Mouse (Mus musculus) CH12.LX (cell line): Measurements from ENCODE around the gene Fam163b. TPM values are rescaled to one million over a fixed set of nuclear protein-coding genes. Genes with fewer than 3 reads are reported as not detected.

Experiments used
- DNase-seq: peaks from one replicate; pipeline ENCODE4 v3.0.0-alpha.2; 2013; ENCODE audit errors: extremely low read depth
- H3K27ac ChIP-seq: 2 replicates; pipeline ENCODE4 v1.5.1; 2012; ENCODE audit warnings: low read depth, mild to moderate bottlenecking, control low read depth, moderate library complexity; ENCODE audit not compliant: insufficient read depth
- H3K27me3 ChIP-seq: replicated peaks from 2 replicates; pipeline ENCODE3; 2012; ENCODE audit warnings: inconsistent platforms
- H3K36me3 ChIP-seq, 2 experiments: replicated peaks in 1 of 2; 2 replicates each; pipeline versions ENCODE3 to v1.6.1; 2012; ENCODE audit warnings: inconsistent platforms in 1 of 2, low read length in 1 of 2, mild to moderate bottlenecking in 1 of 2, mixed read lengths in 1 of 2, moderate library complexity in 1 of 2; ENCODE audit not compliant: control insufficient read depth in 1 of 2, insufficient read depth in 1 of 2
- H3K4me1 ChIP-seq, 2 experiments: 2 replicates each; pipeline ENCODE4 v1.6.1; 2012; ENCODE audit warnings: inconsistent platforms in 1 of 2, moderate library complexity in 1 of 2; ENCODE audit not compliant: insufficient read depth in 2 of 2, control insufficient read depth in 1 of 2
- H3K4me2 ChIP-seq: 2 replicates; pipeline ENCODE4 v1.6.1; 2012; ENCODE audit warnings: low read depth, mild to moderate bottlenecking, control low read depth; ENCODE audit not compliant: poor library complexity, insufficient read depth, severe bottlenecking
- H3K4me3 ChIP-seq, 3 experiments: fragments of 150-350 bp in 1 of 3; sonication (generic) in 1 of 3; replicated peaks in 1 of 3; 2 replicates each; pipeline versions ENCODE3 to v1.5.1; 2011 to 2012; ENCODE audit warnings: low read depth in 2 of 3, low read length in 2 of 3, mild to moderate bottlenecking in 2 of 3, moderate library complexity in 2 of 3, control low read depth in 1 of 3, improper control_type of control experiment in 1 of 3, inconsistent platforms in 1 of 3, mixed read lengths in 1 of 3; ENCODE audit not compliant: poor library complexity in 1 of 3
- H3K79me2 ChIP-seq: replicated peaks from 2 replicates; pipeline ENCODE4 v1.6.1; 2012; ENCODE audit warnings: mild to moderate bottlenecking, moderate library complexity; ENCODE audit not compliant: control insufficient read depth, poor library complexity, insufficient read depth, severe bottlenecking; ENCODE audit errors: extremely low read depth
- H3K9ac ChIP-seq: 2 replicates; pipeline ENCODE4 v1.6.1; 2012; ENCODE audit warnings: low read depth, mild to moderate bottlenecking, control low read depth, moderate library complexity; ENCODE audit not compliant: insufficient read depth
- H3K9me3 ChIP-seq: replicated peaks from 2 replicates; pipeline ENCODE3; 2012; ENCODE audit warnings: low read length, inconsistent platforms, mixed read lengths
- CHD1 ChIP-seq: IDR thresholded peaks from 2 replicates; pipeline ENCODE4 v1.6.1; 2012; ENCODE audit warnings: low read depth, low read length, improper control_type of control experiment, inconsistent platforms
- E2F4 ChIP-seq: IDR thresholded peaks from 2 replicates; pipeline ENCODE4 v1.6.1; 2011; ENCODE audit warnings: low read depth, low read length, improper control_type of control experiment; ENCODE audit not compliant: insufficient replicate concordance
- ELF1 ChIP-seq: IDR thresholded peaks from 2 replicates; pipeline ENCODE4 v1.6.1; 2014; ENCODE audit warnings: low read depth, mild to moderate bottlenecking, inconsistent platforms, low read length, improper control_type of control experiment
- HCFC1 ChIP-seq: IDR thresholded peaks from 2 replicates; pipeline ENCODE4 v1.6.1; 2012; ENCODE audit warnings: low read depth, mild to moderate bottlenecking, inconsistent platforms, low read length, improper control_type of control experiment
- IRF4 ChIP-seq: IDR thresholded peaks from 2 replicates; pipeline ENCODE4 v1.6.1; 2014; ENCODE audit warnings: low read depth, mild to moderate bottlenecking, inconsistent platforms, low read length, improper control_type of control experiment
- MAX ChIP-seq: IDR thresholded peaks from 2 replicates; pipeline ENCODE4 v1.6.1; 2011; ENCODE audit warnings: low read length, improper control_type of control experiment
- MAZ ChIP-seq: IDR thresholded peaks from 2 replicates; pipeline ENCODE4 v1.6.1; 2012; ENCODE audit warnings: low read depth, mild to moderate bottlenecking, inconsistent platforms, low read length, improper control_type of control experiment, moderate library complexity
- MEF2A ChIP-seq: IDR thresholded peaks from 2 replicates; pipeline ENCODE4 v1.6.1; 2014; ENCODE audit warnings: low read depth, mild to moderate bottlenecking, inconsistent platforms, low read length, improper control_type of control experiment, borderline replicate concordance
- MYC ChIP-seq: IDR thresholded peaks from 2 replicates; pipeline ENCODE4 v1.6.1; 2011; ENCODE audit warnings: low read depth, mild to moderate bottlenecking, improper control_type of control experiment, low read length
- NELFE ChIP-seq: IDR thresholded peaks from 2 replicates; pipeline ENCODE4 v1.6.1; 2011; ENCODE audit warnings: low read depth, low read length, improper control_type of control experiment
- NRF1 ChIP-seq: IDR thresholded peaks from 2 replicates; pipeline ENCODE4 v1.6.1; 2014; ENCODE audit warnings: low read depth, mild to moderate bottlenecking, inconsistent platforms, low read length, improper control_type of control experiment, moderate library complexity
- PAX5 ChIP-seq: IDR thresholded peaks from 2 replicates; pipeline ENCODE4 v1.6.1; 2012; ENCODE audit warnings: low read length, inconsistent platforms, mixed read lengths
- POLR2A ChIP-seq: IDR thresholded peaks from 2 replicates; pipeline ENCODE4 v1.6.1; 2011; ENCODE audit warnings: low read depth, mild to moderate bottlenecking, improper control_type of control experiment, low read length
- RAD21 ChIP-seq: IDR thresholded peaks from 2 replicates; pipeline ENCODE4 v1.6.1; 2011; ENCODE audit warnings: low read depth, mild to moderate bottlenecking, low read length, improper control_type of control experiment, moderate library complexity
- RCOR1 ChIP-seq: conservative IDR thresholded peaks from 2 replicates; pipeline ENCODE4 v1.6.1; 2012; ENCODE audit warnings: low read depth, mild to moderate bottlenecking, inconsistent platforms, low read length, improper control_type of control experiment
- SMC3 ChIP-seq: IDR thresholded peaks from 2 replicates; pipeline ENCODE4 v1.6.1; 2011; ENCODE audit warnings: low read depth, low read length, improper control_type of control experiment
- TCF12 ChIP-seq: IDR thresholded peaks from 2 replicates; pipeline ENCODE4 v1.6.1; 2014; ENCODE audit warnings: low read depth, mild to moderate bottlenecking, inconsistent platforms, low read length, improper control_type of control experiment
- UBTF ChIP-seq: IDR thresholded peaks from 2 replicates; pipeline ENCODE4 v1.6.1; 2012; ENCODE audit warnings: low read depth, mild to moderate bottlenecking, inconsistent platforms, low read length, improper control_type of control experiment, moderate library complexity
- USF2 ChIP-seq: conservative IDR thresholded peaks from 2 replicates; pipeline ENCODE4 v1.6.1; 2011; ENCODE audit warnings: low read depth, low read length, improper control_type of control experiment
- ZC3H11A ChIP-seq: IDR thresholded peaks from 2 replicates; pipeline ENCODE4 v1.6.1; 2012; ENCODE audit warnings: low read depth, mild to moderate bottlenecking, inconsistent platforms, low read length, improper control_type of control experiment
- ZKSCAN1 ChIP-seq: IDR thresholded peaks from 2 replicates; pipeline ENCODE4 v1.6.1; 2012; ENCODE audit warnings: low read depth, inconsistent platforms, low read length, improper control_type of control experiment, borderline replicate concordance
- ZMIZ1 ChIP-seq: IDR thresholded peaks from 2 replicates; pipeline ENCODE4 v1.6.1; 2012; ENCODE audit warnings: low read depth, mild to moderate bottlenecking, inconsistent platforms, low read length, improper control_type of control experiment
- ZNF384 ChIP-seq: IDR thresholded peaks from 2 replicates; pipeline ENCODE4 v1.6.1; 2012; ENCODE audit warnings: low read depth, low read length, improper control_type of control experiment, inconsistent platforms
- dilution Hi-C: fragments of 300-500 bp; cut with MboI; formaldehyde crosslinking; loops from 2 replicates; pipeline ENCODE4 v1.14.3; 2020; ENCODE audit warnings: low sequenced_read_pairs; ENCODE audit not compliant: extremely low pct_unique_long_range_greater_than_20kb, extremely low pct_ligation_motif_present
- in situ Hi-C: fragments of 300-500 bp; cut with MboI; formaldehyde crosslinking; loops from 3 replicates; pipeline ENCODE4 v1.14.3; 2019; ENCODE audit warnings: low sequenced_read_pairs, low pct_ligation_motif_present, low pct_unique_long_range_greater_than_20kb, mixed read lengths
- polyA plus RNA-seq: library from polyadenylated mRNA; unstranded; fragments of >175 nt; gene quantifications from 2 replicates; pipeline ENCODE4 v1.2.1, GENCODE M21; 2012; ENCODE audit warnings: low read depth; ENCODE audit not compliant: insufficient read length
- total RNA-seq, 2 experiments: library from RNA; depleted of rRNA; stranded (reverse); fragments of 300-350 nt in 1 of 2; fragments of >200 nt in 1 of 2; gene quantifications; 2 replicates each; pipeline ENCODE4 v1.2.3; 2012 to 2014

Gene Fam163b
- total and polyA plus RNA-seq, 3 experiments = not detected

DNA sequence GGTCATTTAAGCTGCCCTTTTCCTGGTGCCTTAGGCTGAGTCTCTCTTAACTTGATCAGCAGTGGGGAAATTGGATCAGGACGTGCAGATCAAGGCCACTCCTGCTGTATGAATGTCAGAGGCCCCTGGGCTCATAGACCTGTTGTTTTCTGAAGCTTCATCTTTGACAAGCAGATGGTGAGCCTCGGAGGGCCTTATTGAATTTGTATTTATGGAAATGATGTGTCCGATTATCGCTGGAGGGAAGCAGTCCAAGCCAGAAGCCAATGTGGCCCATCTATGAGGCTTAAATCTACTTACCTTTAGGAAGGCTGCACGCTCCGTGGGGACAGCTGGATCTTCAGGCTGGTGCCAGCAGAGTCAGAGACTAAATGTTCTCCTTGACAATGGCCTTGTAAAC is 14.3 kb upstream of the Fam163b start:
- H3K4me2 ChIP-seq = no peak overlapping the region
- dilution Hi-C loops = no loop called here
- TF ChIP-seq USF2 (no peak), HCFC1 (no peak), RAD21 (no peak)
- TF ChIP-seq, all 38 proteins: peak for 0
- H3K79me2 ChIP-seq = no peaks in the 10 kb centered on the region
- peaks cover 7% of the 10 kb centered on the region for H3K9me3 ChIP-seq
- H3K4me1 ChIP-seq = no peaks in the 10 kb centered on the region
- in situ Hi-C loops = no loop called here
- H3K27ac ChIP-seq = no peak overlapping the region
- H3K9ac ChIP-seq = no peak overlapping the region
- DNase-seq = no peak
- H3K4me3 ChIP-seq = no peak overlapping the region
- peaks cover 44% of the 10 kb centered on the region for H3K27me3 ChIP-seq
- no peaks in the 10 kb centered on the region for H3K36me3 ChIP-seq

DNA sequence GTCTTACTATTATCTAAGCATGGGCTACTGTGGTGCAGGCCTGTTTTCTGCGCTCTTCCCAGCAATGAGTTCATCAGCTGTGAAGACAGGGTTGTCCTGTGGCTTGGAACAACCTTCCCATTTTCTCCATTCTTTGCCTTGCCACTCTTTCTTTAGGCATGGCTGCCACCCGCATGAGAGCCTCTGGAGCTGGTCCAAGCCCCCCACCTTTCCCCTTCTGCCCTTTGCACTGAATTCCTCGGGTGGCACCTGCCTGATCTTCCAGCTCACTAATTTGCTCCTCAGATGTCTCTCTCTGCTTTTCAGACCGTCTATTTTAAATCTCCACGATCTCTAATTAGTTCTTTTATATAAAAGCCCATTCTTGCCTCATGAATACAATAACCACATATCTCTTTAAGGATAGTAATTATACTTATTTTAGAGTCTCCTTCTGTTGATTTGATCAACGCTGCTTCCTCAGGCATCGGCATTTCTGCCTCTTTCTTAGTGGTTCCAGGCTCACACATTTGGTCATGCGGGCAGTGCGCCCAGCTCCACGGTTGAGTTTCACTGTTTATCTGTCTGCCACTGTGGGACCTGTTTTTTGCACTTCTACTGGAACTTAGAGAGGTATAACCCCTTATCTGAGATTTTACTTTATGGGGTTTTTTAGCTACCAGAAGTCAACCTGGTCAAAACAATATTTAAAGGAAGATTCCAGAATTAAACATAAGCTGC is 12.3 kb upstream of the Fam163b start:
- H3K4me3 ChIP-seq = no peak overlapping the region
- no peaks in the 10 kb centered on the region for H3K36me3 ChIP-seq
- no peaks in the 10 kb centered on the region for H3K79me2 ChIP-seq
- peaks cover 40% of the 10 kb centered on the region for H3K27me3 ChIP-seq
- TF ChIP-seq MAX = no peak
- no peak for TF ChIP-seq UBTF
- TF ChIP-seq CHD1 = no peak
- TF ChIP-seq RCOR1 = no peak
- TF ChIP-seq MAZ = no peak
- no peak for TF ChIP-seq RAD21
- no peak for TF ChIP-seq ZC3H11A
- TF ChIP-seq PAX5 = no peak
- no peak for TF ChIP-seq E2F4
- no peak for TF ChIP-seq ELF1
- TF ChIP-seq IRF4 = no peak
- in situ Hi-C loops = no loop called here
- peaks cover 0 to 2% of the 10 kb centered on the region in 2 experiments; a peak in 2 of 4 replicates for H3K4me1 ChIP-seq
- no peak overlapping the region for H3K9ac ChIP-seq
- no peak overlapping the region for H3K4me2 ChIP-seq
- no peak for DNase-seq
- no peak overlapping the region for H3K27ac ChIP-seq
- peaks cover 7% of the 10 kb centered on the region for H3K9me3 ChIP-seq
- dilution Hi-C loops = no loop called here

DNA sequence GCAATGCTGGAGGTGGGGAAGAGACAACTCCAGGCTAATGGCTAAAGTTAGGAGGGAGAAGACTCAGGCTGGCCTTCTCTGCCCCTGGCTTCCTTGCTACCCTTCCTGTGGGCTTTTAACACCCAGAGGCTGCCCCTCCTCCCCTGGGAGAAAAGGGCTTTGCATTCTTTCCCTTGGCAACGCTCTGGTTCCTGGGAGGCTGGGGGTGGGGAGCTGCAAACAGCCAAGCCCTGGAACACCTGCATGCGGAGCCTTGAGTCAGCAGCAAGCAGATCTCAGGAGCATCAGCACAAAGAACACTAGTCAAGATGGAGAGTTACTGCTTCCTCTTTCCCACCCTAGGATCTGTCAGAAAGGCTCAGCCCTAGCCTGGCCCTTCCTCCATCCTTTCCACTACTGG is 7.2 kb upstream of the Fam163b start:
- in situ Hi-C loops = no loop called here
- Histone ChIP-seq H3K4me3 (no peak overlapping the region), H3K9me3 (no peaks in the 10 kb centered on the region), H3K27ac (no peak overlapping the region), H3K36me3 (no peaks in the 10 kb centered on the region), H3K27me3 (peaks cover 66% of the 10 kb centered on the region), H3K4me2 (no peak overlapping the region), H3K79me2 (no peaks in the 10 kb centered on the region), H3K9ac (no peak overlapping the region), H3K4me1 (peaks cover 0 to 9% of the 10 kb centered on the region in 2 experiments; a peak in 2 of 4 replicates)
- dilution Hi-C loops = no loop called here
- no peak for DNase-seq
- TF ChIP-seq SMC3 (no peak), TCF12 (no peak), PAX5 (no peak), MYC (no peak), MAX (no peak), MEF2A (no peak), POLR2A (no peak), ZNF384 (no peak), NELFE (no peak), ZKSCAN1 (no peak), ZMIZ1 (no peak), NRF1 (no peak), CHD1 (no peak), RAD21 (no peak)
